Mouse (Mus musculus) intestine, embryonic 14.5 days (tissue): ENCODE data around the gene Prdx3. TPM values are rescaled to one million over a fixed set of nuclear protein-coding genes. Genes with fewer than 3 reads are reported as not detected.
A peak's percentile ranks its signal among the peaks of the same experiment; 100 is the strongest.

Experiments
- ATAC-seq: fragments of 200-750 bp; cut with Nextera tagmentation; replicated peaks from 2 replicates; pipeline ENCODE4 v1.8.0; 2017; ENCODE audit warnings: low read depth, moderate number of reproducible peaks, moderate TSS enrichment, moderate library complexity; ENCODE audit not compliant: low FRiP score, low TSS enrichment
- DNase-seq: peaks from one replicate; pipeline ENCODE4 v3.0.0-alpha.2; 2018; ENCODE audit warnings: low spot score
- H3K27ac ChIP-seq: fragments of 300-500 bp; sonication (generic); 2 replicates; pipeline ENCODE4 v1.5.1; 2014; ENCODE audit warnings: low read depth, mild to moderate bottlenecking, control low read depth
- H3K27me3 ChIP-seq: fragments of 300-500 bp; sonication (generic); replicated peaks from 2 replicates; pipeline ENCODE4 v1.6.1; 2014; ENCODE audit warnings: low read length, control low read depth; ENCODE audit not compliant: control insufficient read depth, insufficient read depth
- H3K36me3 ChIP-seq: fragments of 300-500 bp; sonication (generic); 2 replicates; pipeline ENCODE4 v1.6.1; 2014; ENCODE audit warnings: low read length, control low read depth; ENCODE audit not compliant: control insufficient read depth, insufficient read depth
- H3K4me1 ChIP-seq: fragments of 300-500 bp; sonication (generic); replicated peaks from 2 replicates; pipeline ENCODE4 v1.6.1; 2014; ENCODE audit warnings: low read length, control low read depth, mixed read lengths; ENCODE audit not compliant: control insufficient read depth, insufficient read depth
- H3K4me2 ChIP-seq: fragments of 300-500 bp; sonication (generic); 2 replicates; pipeline ENCODE4 v1.6.1; 2014; ENCODE audit warnings: low read length
- H3K4me3 ChIP-seq: fragments of 300-500 bp; sonication (generic); 2 replicates; pipeline ENCODE4 v1.5.1; 2014; ENCODE audit warnings: low read depth, low read length, control low read depth, mixed read lengths
- H3K9ac ChIP-seq: fragments of 300-500 bp; sonication (generic); 2 replicates; pipeline ENCODE4 v1.6.1; 2014; ENCODE audit warnings: mild to moderate bottlenecking, low read length
- H3K9me3 ChIP-seq: fragments of 300-500 bp; sonication (generic); 2 replicates; pipeline ENCODE4 v1.6.1; 2016; ENCODE audit warnings: low read length, control low read depth; ENCODE audit not compliant: control insufficient read depth
- WGBS: fragments of 180-500 bp; shearing (Covaris S2); extraction: QIAGEN DNeasy Blood & Tissue Kit; methylation state at CpG from one replicate; pipeline ENCODE4 v1.1.7; 2014; 5-methylcytosine and 5-hydroxymethylcytosine counted together
- polyA plus RNA-seq: library from polyadenylated mRNA; unstranded; fragments of >200 nt; fragmentation: Nextera tagmentation; extraction: Ambion mirVana; gene quantifications from 2 replicates; pipeline ENCODE4 v1.2.1, GENCODE M21; 2014

Gene Prdx3
- polyA plus RNA-seq, 1 experiment from 2014 or later, result 136 TPM

DNA sequence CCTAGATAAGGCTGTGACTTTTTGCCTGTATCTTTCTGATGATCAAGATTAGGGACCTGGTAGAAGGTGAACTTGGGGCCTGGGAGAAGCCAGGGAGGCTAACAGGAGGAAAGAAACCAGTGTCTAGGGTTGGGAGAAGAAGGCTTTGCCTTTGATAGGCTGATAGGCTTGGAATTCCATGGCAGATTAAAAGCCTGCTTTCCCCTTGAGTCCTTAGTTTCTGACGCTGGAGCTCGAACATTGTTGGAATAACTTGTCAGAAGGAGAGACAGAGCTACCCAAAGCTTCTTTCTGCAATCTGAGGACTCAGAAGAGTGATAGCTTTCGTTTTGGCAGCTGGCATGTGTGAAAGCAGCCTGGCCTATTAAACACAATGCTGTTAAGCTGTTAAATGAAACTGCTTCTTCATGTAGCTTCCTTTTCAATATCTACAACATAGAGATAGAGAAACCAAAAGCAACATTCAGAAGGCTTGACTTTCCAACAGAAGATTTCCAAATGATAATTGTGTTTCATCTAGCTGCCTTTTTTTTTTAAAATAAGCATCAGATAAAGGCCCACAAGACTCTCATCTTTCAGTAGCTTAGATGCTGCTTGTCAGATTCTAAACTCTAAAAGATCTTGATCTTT, 21.0 kb upstream of the Prdx3 start:
- H3K27ac ChIP-seq, result no peak overlapping the region
- no peak overlapping the region for H3K4me3 ChIP-seq
- WGBS, result 42% methylated on average over 3 of the region's 3 CpGs
- H3K36me3 ChIP-seq, result no peaks in the 10 kb centered on the region
- no peaks in the 10 kb centered on the region for H3K27me3 ChIP-seq
- no peaks in the 10 kb centered on the region for H3K9me3 ChIP-seq
- no peaks in the 10 kb centered on the region for H3K4me1 ChIP-seq
- no peak for ATAC-seq
- H3K4me2 ChIP-seq, result no peak overlapping the region
- no peak overlapping the region for H3K9ac ChIP-seq
- DNase-seq, result no peak

DNA sequence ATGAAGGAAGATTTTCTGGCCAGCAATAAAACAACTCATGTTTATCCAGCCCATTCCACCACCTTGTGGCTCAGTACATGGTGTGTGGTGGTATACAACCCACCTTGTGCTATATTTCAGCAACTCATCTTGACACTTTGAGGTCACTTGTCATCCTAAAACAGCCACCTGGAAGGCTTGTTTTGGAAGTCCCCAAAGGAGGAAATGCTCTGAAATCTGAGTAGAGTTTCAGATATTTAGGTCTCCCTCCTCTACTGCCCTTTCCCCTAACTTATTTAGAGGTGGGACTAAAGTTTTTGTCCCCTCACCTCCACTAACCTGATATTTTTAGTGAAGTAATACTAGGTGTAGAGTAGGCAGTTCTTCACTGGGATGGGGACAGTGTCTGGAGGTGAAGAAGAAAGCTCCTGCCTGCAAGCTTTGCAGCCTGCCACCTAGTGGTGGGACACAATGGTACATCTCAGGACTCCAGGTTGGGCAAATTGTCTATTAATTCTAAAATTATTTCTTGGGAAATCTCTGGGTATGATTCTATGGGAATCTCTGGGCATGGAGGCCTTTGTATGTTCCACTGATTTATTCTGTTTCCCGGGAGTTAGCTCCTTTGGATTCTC, 17.7 kb upstream of the Prdx3 start:
- Histone ChIP-seq H3K4me2 (no peak overlapping the region; the same call in 1 of the 2 replicates), H3K4me3 (no peak overlapping the region), H3K4me1 (no peaks in the 10 kb centered on the region; the same call in 1 of the 2 replicates), H3K27ac (no peak overlapping the region), H3K9me3 (no peaks in the 10 kb centered on the region), H3K36me3 (no peaks in the 10 kb centered on the region), H3K27me3 (no peaks in the 10 kb centered on the region), H3K9ac (no peak overlapping the region)
- DNase-seq (peak; percentile 72), ATAC-seq (no peak)
- WGBS, result 29% methylated on average over 1 of the region's 1 CpGs

DNA sequence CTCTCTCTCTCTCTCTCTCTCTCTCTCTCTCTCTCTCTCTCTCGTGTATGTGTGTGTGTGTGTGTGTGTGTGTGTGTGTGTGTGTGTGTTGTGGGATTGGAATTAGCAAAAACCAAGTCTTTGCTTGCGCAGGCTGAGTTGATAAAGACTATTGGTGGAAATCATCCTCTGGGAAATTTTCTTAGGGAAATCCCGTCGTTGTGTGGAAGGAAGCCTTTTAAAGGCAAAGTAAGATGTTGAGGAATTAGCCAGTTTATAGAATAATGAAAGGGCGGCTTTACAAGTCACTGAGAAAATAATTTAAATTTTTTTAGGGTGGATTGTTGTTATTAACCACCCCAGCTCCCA, 16.7 kb upstream of the Prdx3 start:
- Histone ChIP-seq H3K4me3 (peak overlapping the region; percentile 80), H3K4me1 (no peaks in the 10 kb centered on the region; the same call in 1 of the 2 replicates), H3K27me3 (no peaks in the 10 kb centered on the region), H3K36me3 (no peaks in the 10 kb centered on the region), H3K27ac (no peak overlapping the region), H3K9me3 (no peaks in the 10 kb centered on the region), H3K4me2 (peak overlapping the region; percentile 80), H3K9ac (peak overlapping the region; percentile 54; the same call in 1 of the 2 replicates)
- no peak for ATAC-seq
- WGBS, result 6% methylated on average over 4 of the region's 5 CpGs
- DNase-seq, result no peak

DNA sequence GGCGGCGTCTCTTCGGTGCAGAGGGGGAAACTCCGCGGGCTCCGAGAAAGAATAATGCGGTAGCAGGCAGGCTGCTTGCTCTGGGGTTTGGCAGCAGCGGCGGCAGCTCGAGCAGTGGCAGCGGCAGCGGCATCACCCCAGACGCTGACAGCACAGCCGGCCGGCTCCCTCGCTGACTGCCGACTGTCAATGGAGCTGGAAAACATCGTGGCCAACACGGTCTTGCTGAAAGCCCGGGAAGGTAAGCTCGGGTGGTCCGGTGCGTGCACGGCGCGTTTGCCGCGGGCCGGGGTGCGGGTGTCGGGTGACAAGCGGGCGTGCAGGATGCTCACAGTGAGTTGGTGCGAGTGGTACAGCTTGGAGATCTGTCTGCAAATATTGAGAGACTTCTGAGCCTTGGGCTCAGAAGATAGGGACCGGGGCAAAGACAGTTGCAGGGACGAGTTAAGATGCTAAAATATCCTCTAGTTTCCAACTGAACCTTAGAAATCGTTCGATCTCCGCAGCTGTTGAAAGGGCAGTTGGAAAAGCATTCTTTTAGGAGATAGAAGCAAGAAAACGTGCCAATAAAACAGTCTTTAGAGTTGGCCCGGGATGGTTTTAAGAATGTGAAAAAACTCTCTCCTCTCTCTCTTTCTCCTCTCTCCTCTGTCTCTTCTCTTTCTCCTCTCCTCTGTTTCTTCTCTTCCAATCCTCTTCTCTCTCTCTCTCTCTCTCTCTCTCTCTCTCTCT, 16.2 kb upstream of the Prdx3 start:
- Histone ChIP-seq H3K4me1 (no peaks in the 10 kb centered on the region; the same call in 1 of the 2 replicates), H3K36me3 (no peaks in the 10 kb centered on the region), H3K4me3 (peak overlapping the region; percentile 80), H3K9me3 (no peaks in the 10 kb centered on the region), H3K27ac (peak overlapping the region; percentile 91), H3K27me3 (no peaks in the 10 kb centered on the region), H3K4me2 (peak overlapping the region; percentile 80), H3K9ac (peak overlapping the region; percentile 54)
- 0 out of 2 replicates have a peak, but pooled peaks have one; percentile 18 for ATAC-seq
- peak; percentile 88 for DNase-seq
- WGBS, result under 1% methylated on average over 41 of the region's 41 CpGs

DNA sequence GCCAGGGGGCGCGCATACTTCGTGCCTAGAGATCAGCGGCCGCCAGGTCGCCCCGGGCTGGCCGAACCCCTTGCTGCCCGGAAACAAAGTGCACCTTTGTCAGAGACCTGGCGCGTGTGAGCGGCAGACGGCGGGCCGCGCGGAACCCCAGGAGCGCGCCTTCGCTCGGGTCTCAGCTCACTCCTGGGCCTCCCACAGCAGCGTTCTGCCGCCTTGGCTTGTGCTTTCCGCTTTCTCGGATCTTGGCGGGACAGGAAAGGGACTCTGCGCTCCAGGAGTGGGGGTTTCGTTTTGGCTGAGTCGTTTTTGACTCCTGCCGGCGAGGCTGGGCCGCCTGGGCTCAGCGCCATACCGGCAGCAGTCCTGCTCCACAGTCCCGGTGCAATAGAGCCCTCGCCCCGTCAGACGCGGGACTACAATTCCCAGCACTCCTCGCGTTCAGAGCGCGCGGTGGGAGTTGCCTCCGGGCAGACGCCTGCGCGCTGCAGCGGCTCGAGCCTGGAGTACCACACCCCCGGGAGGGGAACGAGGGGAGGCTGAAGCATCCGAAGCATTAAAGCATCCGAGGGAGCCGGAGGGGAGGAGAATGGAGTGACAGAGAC, 15.5 kb upstream of the Prdx3 start, which contains the start of gene Grk5:
TSS of gene Grk5 (plus strand) at position 36 of the 602 bp plus-strand sequence.
- peak within 1 kb of the TSS; percentile 80 for H3K4me3 ChIP-seq
- DNase-seq, result peak; percentile 96
- ATAC-seq, result peak; percentile 98
- peak within 1 kb of the TSS; percentile 80 for H3K4me2 ChIP-seq
- no peaks in the 10 kb centered on the region; the same call in 1 of the 2 replicates for H3K4me1 ChIP-seq
- H3K27ac ChIP-seq, result peak within 1 kb of the TSS; percentile 91
- no peaks in the 10 kb centered on the region for H3K27me3 ChIP-seq
- H3K9ac ChIP-seq, result peak within 1 kb of the TSS; percentile 75
- under 1% methylated on average over 55 of the region's 55 CpGs for WGBS
- H3K36me3 ChIP-seq, result no peaks in the 10 kb centered on the region
- no peaks in the 10 kb centered on the region for H3K9me3 ChIP-seq

DNA sequence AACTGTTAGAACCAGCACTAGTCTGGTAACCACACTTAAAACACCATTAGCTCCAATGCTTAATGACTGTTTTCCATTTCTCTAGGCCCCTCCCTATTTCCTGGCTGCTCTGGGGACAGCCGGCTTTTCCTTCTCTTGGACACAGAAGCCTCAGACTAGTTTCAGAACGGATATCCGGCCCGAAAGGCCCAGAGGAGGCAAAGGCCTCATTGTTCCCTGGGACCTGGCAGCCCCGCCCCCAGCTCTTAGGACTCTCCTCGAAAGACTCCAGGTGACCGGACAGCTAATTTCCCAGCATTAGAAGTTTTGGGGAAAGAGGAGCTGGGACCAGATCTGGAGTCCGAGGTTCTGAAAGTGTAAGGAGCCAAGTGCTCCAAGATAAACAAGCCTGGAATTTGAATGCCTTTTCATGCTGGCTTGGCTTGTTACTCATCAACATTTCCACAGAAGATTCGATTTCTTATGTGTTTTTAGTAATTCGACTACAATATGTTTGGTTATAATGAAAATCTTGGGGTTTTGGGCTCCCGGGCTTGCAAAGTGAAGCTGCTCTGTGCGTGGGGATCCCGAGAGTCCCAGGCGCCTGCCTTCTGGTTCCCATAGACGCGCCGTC, 14.9 kb upstream of the Prdx3 start:
- peak; percentile 78 for DNase-seq
- H3K27me3 ChIP-seq, result no peaks in the 10 kb centered on the region
- peak overlapping the region; percentile 80 for H3K4me2 ChIP-seq
- H3K9ac ChIP-seq, result peak overlapping the region; percentile 75
- H3K36me3 ChIP-seq, result no peaks in the 10 kb centered on the region
- ATAC-seq, result peak; percentile 41
- peak overlapping the region; percentile 91 for H3K27ac ChIP-seq
- H3K9me3 ChIP-seq, result no peaks in the 10 kb centered on the region
- H3K4me3 ChIP-seq, result peak overlapping the region; percentile 80
- no peaks in the 10 kb centered on the region; the same call in 1 of the 2 replicates for H3K4me1 ChIP-seq
- 7% methylated on average over 17 of the region's 17 CpGs for WGBS

DNA sequence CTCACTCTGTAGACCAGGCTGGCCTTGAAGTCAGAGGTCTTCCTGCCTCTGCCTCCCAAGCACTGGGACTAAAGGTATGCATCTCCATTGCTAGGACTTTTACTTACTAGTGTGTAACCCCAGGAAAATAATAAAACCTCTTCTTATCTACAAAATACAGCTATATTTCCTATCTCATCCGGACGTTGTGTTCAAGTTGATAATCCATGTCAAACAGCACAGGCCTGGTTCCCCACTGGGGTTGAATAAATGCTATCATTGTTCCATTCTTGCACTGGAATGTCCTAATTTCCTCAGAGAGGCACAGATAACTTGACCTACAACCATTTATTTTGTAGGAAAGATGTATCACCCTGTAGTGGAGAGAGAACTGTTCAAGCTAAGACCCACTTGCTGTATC, 13.3 kb upstream of the Prdx3 start:
- Histone ChIP-seq H3K9ac (no peak overlapping the region), H3K4me1 (no peaks in the 10 kb centered on the region; the same call in 1 of the 2 replicates), H3K27ac (no peak overlapping the region), H3K4me2 (no peak overlapping the region), H3K27me3 (no peaks in the 10 kb centered on the region), H3K36me3 (no peaks in the 10 kb centered on the region), H3K4me3 (no peak overlapping the region), H3K9me3 (no peaks in the 10 kb centered on the region)
- 66% methylated on average over 2 of the region's 2 CpGs for WGBS
- DNase-seq (no peak), ATAC-seq (no peak)

DNA sequence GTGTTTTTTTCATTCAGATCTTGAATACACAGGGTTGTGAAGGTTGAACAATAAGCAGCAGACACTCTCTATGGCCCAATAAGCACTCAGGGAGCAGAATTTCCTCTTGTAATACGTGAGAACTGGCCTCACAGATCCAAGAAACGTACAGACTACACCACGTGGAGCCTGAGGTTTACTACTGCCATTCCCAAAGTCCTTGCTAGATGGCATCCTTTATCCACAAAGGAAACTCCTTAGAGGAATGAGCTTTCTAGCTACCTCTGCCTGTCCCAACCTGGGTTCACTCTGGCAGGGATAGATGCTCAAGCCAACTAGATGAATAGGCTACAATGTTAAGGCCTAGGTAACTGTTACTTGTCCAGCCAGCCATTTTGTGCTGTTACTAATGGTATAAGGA, 8.8 kb upstream of the Prdx3 start:
- DNase-seq (no peak), ATAC-seq (0 out of 2 replicates have a peak, but pooled peaks have one; percentile 23)

More for the DNA sequence above, 8.8 kb upstream of the Prdx3 start:
- Histone ChIP-seq H3K27me3 (no peaks in the 10 kb centered on the region), H3K4me3 (no peak overlapping the region), H3K4me2 (no peak overlapping the region), H3K9me3 (no peaks in the 10 kb centered on the region), H3K9ac (no peak overlapping the region), H3K4me1 (no peaks in the 10 kb centered on the region), H3K36me3 (no peaks in the 10 kb centered on the region), H3K27ac (no peak overlapping the region)
- WGBS, result 15% methylated on average over 3 of the region's 3 CpGs
